Mouse (Mus musculus): ENCODE data around the gene A030003K21Rik. TPM values are rescaled to one million over a fixed set of nuclear protein-coding genes. Genes with fewer than 3 reads are reported as not detected.
"Not testable (repeated sequence)": the region's sequence is repeated elsewhere in the genome, so short reads cannot be mapped to it uniquely, and the experiment has no call there.

A030003K21Rik gene
- not detected in 2 replicates for total RNA-seq (2012; rRNA removed)
- polyA plus RNA-seq (2012; ENCODE audit: insufficient read depth in 1 of 2, insufficient read length in 2 of 2, low read depth in 1 of 2, low replicate concordance in 2 of 2, missing spikeins in 1 of 2), result not detected

DNA sequence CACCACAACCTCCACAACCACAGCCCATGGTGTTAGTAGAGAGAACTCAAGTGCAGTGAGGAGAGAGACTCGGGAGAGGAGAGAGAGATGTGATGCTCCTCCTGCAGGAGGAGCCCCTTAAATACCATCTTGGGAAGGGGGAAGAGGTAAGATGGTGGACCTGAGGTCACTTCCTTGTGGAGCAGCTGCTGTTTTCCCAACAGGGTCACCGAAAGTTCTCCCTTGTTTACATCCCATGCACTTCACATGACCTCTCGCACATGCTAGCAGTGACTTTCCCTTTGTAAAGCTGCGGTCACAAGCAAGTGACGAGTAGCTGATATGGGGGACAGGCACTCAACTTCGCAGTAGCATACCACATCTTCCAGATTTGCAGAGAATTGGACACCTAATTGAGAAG is at the start of gene A030003K21Rik:
Gene A030003K21Rik, minus strand, starts transcription at position 94 of the 400 bp plus-strand sequence.
- H3K27ac ChIP-seq (ENCODE audit: control insufficient read depth, low read depth, low read length); H3K9me3 ChIP-seq (replicated peaks; ENCODE audit: insufficient read depth, low read length); H3K9ac ChIP-seq (ENCODE audit: control insufficient read depth, low read depth, low read length, poor library complexity, severe bottlenecking); H3K4me1 ChIP-seq (ENCODE audit: control insufficient read depth in 1 of 2, insufficient read depth in 2 of 2, low read length in 2 of 2); DNase-seq (ENCODE audit: low read depth, low spot score); H3K4me3 ChIP-seq (ENCODE audit: control insufficient read depth in 1 of 2, insufficient read depth in 1 of 2, low read depth in 2 of 2, low read length in 2 of 2); H3K27me3 ChIP-seq (ENCODE audit: control insufficient read depth in 1 of 2, insufficient read depth in 2 of 2, low read length in 2 of 2); H3K36me3 ChIP-seq (ENCODE audit: control insufficient read depth in 1 of 2, insufficient read depth in 2 of 2, low read length in 2 of 2); H3K79me2 ChIP-seq (ENCODE audit: control insufficient read depth, insufficient read depth, low read length, poor library complexity): not testable (repeated sequence)

DNA sequence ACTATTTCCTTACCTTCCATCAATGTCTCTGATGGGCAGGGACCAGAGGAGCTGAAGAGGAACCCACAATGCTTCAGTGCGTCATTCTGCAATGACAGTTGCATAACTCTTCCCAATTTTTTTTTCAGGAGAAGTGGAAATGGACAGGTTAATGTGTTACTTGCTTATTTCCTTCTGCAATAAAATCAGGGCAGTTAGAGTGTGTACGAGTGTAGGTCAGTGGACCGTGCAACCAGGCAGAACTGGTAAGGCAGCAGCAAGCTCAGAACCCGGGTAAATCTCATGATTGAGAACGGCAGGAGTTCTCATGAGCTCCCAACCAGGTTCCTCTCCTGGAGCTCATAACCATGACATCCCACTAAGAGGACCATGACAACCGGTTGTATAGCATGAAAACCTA is 48.9 kb upstream of the A030003K21Rik start:
- no peaks in the 10 kb centered on the region for H3K36me3 ChIP-seq (ENCODE audit: control insufficient read depth in 1 of 2, insufficient read depth in 2 of 2, low read length in 2 of 2)

GRCm38 (mm10) chr1:82991596-82991995 is 48.4 kb upstream of the A030003K21Rik start:
- Histone ChIP-seq H3K79me2 (ENCODE audit: control insufficient read depth, insufficient read depth, low read length, poor library complexity) (no peaks in the 10 kb centered on the region), H3K27ac (ENCODE audit: control insufficient read depth, low read depth, low read length) (no peak overlapping the region), H3K36me3 (ENCODE audit: control insufficient read depth in 1 of 2, insufficient read depth in 2 of 2, low read length in 2 of 2) (no peaks in the 10 kb centered on the region), H3K27me3 (ENCODE audit: control insufficient read depth in 1 of 2, insufficient read depth in 2 of 2, low read length in 2 of 2) (no peaks in the 10 kb centered on the region; a peak in 1 of 4 replicates), H3K9ac (ENCODE audit: control insufficient read depth, low read depth, low read length, poor library complexity, severe bottlenecking) (no peak overlapping the region), H3K9me3 (replicated peaks; ENCODE audit: insufficient read depth, low read length) (no peaks in the 10 kb centered on the region), H3K4me3 (ENCODE audit: control insufficient read depth in 1 of 2, insufficient read depth in 1 of 2, low read depth in 2 of 2, low read length in 2 of 2) (no peak overlapping the region), H3K4me1 (ENCODE audit: control insufficient read depth in 1 of 2, insufficient read depth in 2 of 2, low read length in 2 of 2) (no peaks in the 10 kb centered on the region)
- DNase-seq (ENCODE audit: low read depth, low spot score), result no peak
- TF ChIP-seq UBTF (IDR thresholded peaks at IDR 0.05; ENCODE audit: borderline replicate concordance, insufficient read depth, low read depth, low read length) (no peak), CHD1 (IDR thresholded peaks at IDR 0.05; ENCODE audit: low read depth, low read length) (no peak), TAL1 (IDR thresholded peaks at IDR 0.05; ENCODE audit: low read length) (no peak), EP300 (IDR thresholded peaks at IDR 0.05; ENCODE audit: low read depth in 1 of 2, low read length in 2 of 2) (no peak), CTCF (IDR thresholded peaks at IDR 0.05 in 2 of 3, conservative IDR thresholded peaks at IDR 0.05 in 1 of 3; ENCODE audit: control insufficient read depth in 1 of 3, insufficient read depth in 1 of 3, low read depth in 2 of 3, low read length in 3 of 3, poor library complexity in 1 of 3, severe bottlenecking in 1 of 3) (no peak), RAD21 (IDR thresholded peaks at IDR 0.05; ENCODE audit: low read depth, low read length) (no peak), ZMIZ1 (IDR thresholded peaks at IDR 0.05; ENCODE audit: low read depth, low read length) (no peak)

More for the DNA sequence above, 48.9 kb upstream of the A030003K21Rik start:
- no peak overlapping the region for H3K4me3 ChIP-seq (ENCODE audit: control insufficient read depth in 1 of 2, insufficient read depth in 1 of 2, low read depth in 2 of 2, low read length in 2 of 2)
- no peaks in the 10 kb centered on the region for H3K4me1 ChIP-seq (ENCODE audit: control insufficient read depth in 1 of 2, insufficient read depth in 2 of 2, low read length in 2 of 2)
- TF ChIP-seq JUND (IDR thresholded peaks at IDR 0.05; ENCODE audit: low read depth, low read length) (no peak), SIN3A (IDR thresholded peaks at IDR 0.05; ENCODE audit: low read length) (no peak), POLR2AphosphoS5 (IDR thresholded peaks at IDR 0.05; ENCODE audit: borderline replicate concordance, low read depth, low read length) (no peak), CTCF (IDR thresholded peaks at IDR 0.05 in 2 of 3, conservative IDR thresholded peaks at IDR 0.05 in 1 of 3; ENCODE audit: control insufficient read depth in 1 of 3, insufficient read depth in 1 of 3, low read depth in 2 of 3, low read length in 3 of 3, poor library complexity in 1 of 3, severe bottlenecking in 1 of 3) (no peak), MAX (IDR thresholded peaks at IDR 0.05; ENCODE audit: low read length) (no peak)
- no peak overlapping the region for H3K27ac ChIP-seq (ENCODE audit: control insufficient read depth, low read depth, low read length)
- no peak for DNase-seq (ENCODE audit: low read depth, low spot score)
- H3K9ac ChIP-seq (ENCODE audit: control insufficient read depth, low read depth, low read length, poor library complexity, severe bottlenecking), result no peak overlapping the region
- no peaks in the 10 kb centered on the region for H3K79me2 ChIP-seq (ENCODE audit: control insufficient read depth, insufficient read depth, low read length, poor library complexity)
- H3K9me3 ChIP-seq (replicated peaks; ENCODE audit: insufficient read depth, low read length), result no peaks in the 10 kb centered on the region
- H3K27me3 ChIP-seq (ENCODE audit: control insufficient read depth in 1 of 2, insufficient read depth in 2 of 2, low read length in 2 of 2), result no peaks in the 10 kb centered on the region; a peak in 1 of 4 replicates
